Comparison of ENCODE assay signal across 22 mouse cellular contexts in the genomic region with DNA sequence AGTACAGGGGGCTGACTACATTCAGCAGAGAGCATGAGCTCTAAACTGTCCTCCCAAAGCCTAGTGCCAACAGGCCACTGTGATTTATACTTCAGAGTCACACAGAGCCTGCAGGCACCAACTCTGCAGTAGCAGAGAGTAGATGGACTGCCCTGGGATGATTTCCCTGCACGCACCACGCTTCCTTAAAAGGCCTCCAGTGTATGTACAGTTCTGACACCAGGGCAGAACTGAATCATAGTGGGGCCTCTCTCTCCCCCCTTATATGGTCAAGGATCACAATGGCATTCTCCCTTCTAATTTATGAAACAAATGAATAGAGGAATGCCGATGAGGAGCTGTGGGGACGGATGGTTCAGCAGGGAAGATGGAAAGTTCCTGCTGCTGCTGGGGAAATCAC.
A peak's percentile ranks its signal among the peaks of the same experiment; 100 is the strongest.
DNase-seq lines count a peak whose midpoint lies in the region; ATAC-seq and TF ChIP-seq lines count a peak whose summit lies in the region.
"Had no signal": no experiment of that assay in that cellular context is flagged by ENCODE, and none has a peak within 500 bp of the region (broad histone marks: within the 10 kb centered on the region; RNA-seq: fewer than 3 reads in every experiment).

No protein-coding gene starts in this region.

- no peak for TF ChIP-seq CTCF in intestine, postnatal 0 days (IDR thresholded peaks at IDR 0.05; ENCODE audit: low read depth)

- no peak overlapping the region for H3K4me3 ChIP-seq in heart, embryonic 10.5 days
- no peak overlapping the region for H3K4me3 ChIP-seq in kidney, embryonic 16.5 days (ENCODE audit: low read length)
- no peak overlapping the region for H3K4me3 ChIP-seq in kidney, embryonic 14.5 days (ENCODE audit: low read length)
- H3K4me3 ChIP-seq in intestine, postnatal 0 days (ENCODE audit: low read depth, low read length): no peak overlapping the region
- no peak overlapping the region for H3K4me3 ChIP-seq in hindbrain, embryonic 13.5 days
- H3K4me3 ChIP-seq: embryonic facial prominence, embryonic 10.5 days; forebrain, embryonic 13.5 days; hindbrain, embryonic 15.5 days; limb, embryonic 13.5 days; liver, embryonic 15.5 days had no signal

- H3K9ac ChIP-seq in kidney, embryonic 16.5 days (replicated peaks; ENCODE audit: low read length): no peak overlapping the region
- no peak overlapping the region for H3K9ac ChIP-seq in kidney, embryonic 14.5 days (ENCODE audit: low read depth, low read length)
- no peak overlapping the region for H3K9ac ChIP-seq in intestine, postnatal 0 days (ENCODE audit: low read depth, low read length)
- no peak overlapping the region for H3K9ac ChIP-seq in hindbrain, embryonic 13.5 days
- H3K9ac ChIP-seq: forebrain, embryonic 13.5 days; hindbrain, embryonic 15.5 days; limb, embryonic 13.5 days; liver, embryonic 15.5 days had no signal

- peak; percentile 39; the same call in 1 of the 2 replicates for ATAC-seq in kidney, embryonic 16.5 days (ENCODE audit: low FRiP score, low TSS enrichment)
- ATAC-seq in kidney, embryonic 14.5 days (ENCODE audit: low FRiP score, low TSS enrichment): no peak
- ATAC-seq in intestine, postnatal 0 days: no peak
- no peak for ATAC-seq in hindbrain, embryonic 13.5 days (ENCODE audit: low FRiP score)
- ATAC-seq: forebrain, embryonic 13.5 days had no signal

- H3K9me3 ChIP-seq in heart, embryonic 10.5 days: no peaks in the 10 kb centered on the region
- H3K9me3 ChIP-seq in kidney, embryonic 16.5 days (ENCODE audit: low read length): no peaks in the 10 kb centered on the region
- no peaks in the 10 kb centered on the region for H3K9me3 ChIP-seq in kidney, embryonic 14.5 days (ENCODE audit: control insufficient read depth, low read length)
- H3K9me3 ChIP-seq in intestine, postnatal 0 days (ENCODE audit: control insufficient read depth): no peaks in the 10 kb centered on the region
- no peaks in the 10 kb centered on the region for H3K9me3 ChIP-seq in hindbrain, embryonic 13.5 days
- H3K9me3 ChIP-seq: embryonic facial prominence, embryonic 10.5 days; forebrain, embryonic 13.5 days; hindbrain, embryonic 15.5 days; limb, embryonic 13.5 days; liver, embryonic 15.5 days had no signal

- no peaks in the 10 kb centered on the region for H3K36me3 ChIP-seq in heart, embryonic 10.5 days
- H3K36me3 ChIP-seq in kidney, embryonic 16.5 days (ENCODE audit: insufficient read depth, low read length): no peaks in the 10 kb centered on the region
- H3K36me3 ChIP-seq in kidney, embryonic 14.5 days (ENCODE audit: control insufficient read depth, insufficient read depth, low read length): no peaks in the 10 kb centered on the region
- no peaks in the 10 kb centered on the region for H3K36me3 ChIP-seq in intestine, postnatal 0 days (ENCODE audit: control insufficient read depth, insufficient read depth)
- H3K36me3 ChIP-seq in hindbrain, embryonic 13.5 days: no peaks in the 10 kb centered on the region
- H3K36me3 ChIP-seq: embryonic facial prominence, embryonic 10.5 days; hindbrain, embryonic 15.5 days; limb, embryonic 13.5 days; liver, embryonic 15.5 days had no signal

- DNase-seq in heart, embryonic 10.5 days (ENCODE audit: low spot score): no peak
- DNase-seq in heart, adult 9 months (ENCODE audit: low spot score in 2 of 2): no peak
- DNase-seq in NIH3T3 (ENCODE audit: low read depth): peak; percentile 51
- DNase-seq in retina, postnatal 1 day: no peak
- DNase-seq: adrenal gland, adult 2 months; cerebellum, adult 11 months; cerebellum, postnatal 25 days; gastrocnemius, postnatal 36 days; kidney, adult 8-10 months; lung, postnatal 36 days; spleen, adult 18-20 months; thymus, postnatal 14 days had no signal

- peak overlapping the region; percentile 83 for H3K27ac ChIP-seq in heart, embryonic 10.5 days
- no peak overlapping the region; the same call in 1 of the 2 replicates for H3K27ac ChIP-seq in kidney, embryonic 16.5 days (ENCODE audit: low read length)
- no peak overlapping the region for H3K27ac ChIP-seq in kidney, embryonic 14.5 days (ENCODE audit: low read depth, low read length)
- H3K27ac ChIP-seq in intestine, postnatal 0 days (ENCODE audit: low read depth, low read length): peak overlapping the region; percentile 41; the same call in 1 of the 2 replicates
- H3K27ac ChIP-seq in hindbrain, embryonic 13.5 days: no peak overlapping the region
- H3K27ac ChIP-seq: embryonic facial prominence, embryonic 10.5 days; forebrain, embryonic 13.5 days; hindbrain, embryonic 15.5 days; limb, embryonic 13.5 days; liver, embryonic 15.5 days had no signal

- no peak overlapping the region for H3K4me2 ChIP-seq in kidney, embryonic 16.5 days (replicated peaks; ENCODE audit: low read depth, low read length)
- no peak overlapping the region for H3K4me2 ChIP-seq in kidney, embryonic 14.5 days (replicated peaks; ENCODE audit: low read depth, low read length)
- no peak overlapping the region for H3K4me2 ChIP-seq in intestine, postnatal 0 days (replicated peaks; ENCODE audit: low read depth)
- H3K4me2 ChIP-seq in hindbrain, embryonic 13.5 days: no peak overlapping the region
- H3K4me2 ChIP-seq: forebrain, embryonic 13.5 days; hindbrain, embryonic 15.5 days; limb, embryonic 13.5 days; liver, embryonic 15.5 days had no signal

- H3K27me3 ChIP-seq in heart, embryonic 10.5 days (ENCODE audit: insufficient read depth, poor library complexity, severe bottlenecking): no peaks in the 10 kb centered on the region
- H3K27me3 ChIP-seq in kidney, embryonic 16.5 days (ENCODE audit: insufficient read depth, low read length): no peaks in the 10 kb centered on the region
- H3K27me3 ChIP-seq in kidney, embryonic 14.5 days (ENCODE audit: control insufficient read depth, insufficient read depth, low read length): no peaks in the 10 kb centered on the region
- H3K27me3 ChIP-seq in intestine, postnatal 0 days (replicated peaks; ENCODE audit: control insufficient read depth, insufficient read depth, low read length): no peaks in the 10 kb centered on the region
- H3K27me3 ChIP-seq in hindbrain, embryonic 13.5 days: no peaks in the 10 kb centered on the region
- H3K27me3 ChIP-seq: CH12.LX; forebrain, embryonic 13.5 days; hindbrain, embryonic 15.5 days; limb, embryonic 13.5 days had no signal

- WGBS in heart, embryonic 10.5 days: 64% methylated on average over 4 of the region's 4 CpGs
- 53% methylated on average over 4 of the region's 4 CpGs for WGBS in kidney, embryonic 16.5 days
- 51% methylated on average over 4 of the region's 4 CpGs for WGBS in kidney, embryonic 14.5 days
- 56% methylated on average over 4 of the region's 4 CpGs for WGBS in intestine, postnatal 0 days
- WGBS in hindbrain, embryonic 13.5 days: 67% methylated on average over 4 of the region's 4 CpGs

- peaks cover 28% of the 10 kb centered on the region for H3K4me1 ChIP-seq in heart, embryonic 10.5 days
- no peaks in the 10 kb centered on the region for H3K4me1 ChIP-seq in kidney, embryonic 16.5 days (ENCODE audit: insufficient read depth, low read length)
- H3K4me1 ChIP-seq in kidney, embryonic 14.5 days (ENCODE audit: control insufficient read depth, insufficient read depth, low read length): peaks cover 4% of the 10 kb centered on the region; the same call in 1 of the 2 replicates
- H3K4me1 ChIP-seq in intestine, postnatal 0 days (replicated peaks; ENCODE audit: control insufficient read depth, insufficient read depth, low read length): no peaks in the 10 kb centered on the region
- 0 out of 2 replicates have a peak, but pooled peaks cover 5% of the 10 kb centered on the region for H3K4me1 ChIP-seq in hindbrain, embryonic 13.5 days (replicated peaks)
- H3K4me1 ChIP-seq: forebrain, embryonic 13.5 days; hindbrain, embryonic 15.5 days; limb, embryonic 13.5 days; liver, embryonic 15.5 days had no signal

Comparison
In these comparisons a context has a peak if more than half of its experiments do, and no peak if none do; other contexts are left out.
1. H3K27ac ChIP-seq: peak in heart, embryonic 10.5 days (single experiment) and intestine, postnatal 0 days (single experiment); none in kidney, embryonic 16.5 days (single experiment), kidney, embryonic 14.5 days (single experiment) and hindbrain, embryonic 13.5 days (single experiment).